Mouse (Mus musculus) midbrain, embryonic 16.5 days (tissue): ENCODE measurements around the gene Ifnl3. TPM values are rescaled to one million over a fixed set of nuclear protein-coding genes. Genes with fewer than 3 reads are reported as not detected.

Source experiments
- ATAC-seq: fragments of 200-750 bp; cut with Nextera tagmentation; 2 replicates; pipeline ENCODE4 v1.8.0; 2017; ENCODE audit warnings: moderate TSS enrichment
- H3K27ac ChIP-seq: fragments of 300-500 bp; sonication (generic); 2 replicates; pipeline ENCODE4 v1.5.1; 2014; ENCODE audit warnings: mild to moderate bottlenecking, low read length, mixed read lengths
- H3K27me3 ChIP-seq: fragments of 300-500 bp; sonication (generic); 2 replicates; pipeline ENCODE4 v1.6.1; 2014; ENCODE audit warnings: low read depth, low read length, mixed read lengths; ENCODE audit not compliant: control insufficient read depth, insufficient read depth
- H3K36me3 ChIP-seq: fragments of 300-500 bp; sonication (generic); 2 replicates; pipeline ENCODE4 v1.6.1; 2014; ENCODE audit warnings: mild to moderate bottlenecking, low read length, moderate library complexity, mixed read lengths; ENCODE audit not compliant: control insufficient read depth, insufficient read depth
- H3K4me1 ChIP-seq: fragments of 300-500 bp; sonication (generic); 2 replicates; pipeline ENCODE4 v1.6.1; 2014; ENCODE audit warnings: mild to moderate bottlenecking, low read length, mixed read lengths; ENCODE audit not compliant: control insufficient read depth, insufficient read depth
- H3K4me2 ChIP-seq: fragments of 300-500 bp; sonication (generic); 2 replicates; pipeline ENCODE4 v1.6.1; 2014; ENCODE audit warnings: mild to moderate bottlenecking, low read length, mixed read lengths
- H3K4me3 ChIP-seq: fragments of 300-500 bp; sonication (generic); 2 replicates; pipeline ENCODE4 v1.5.1; 2014; ENCODE audit warnings: low read depth, mild to moderate bottlenecking, low read length, moderate library complexity, mixed read lengths
- H3K9ac ChIP-seq: fragments of 300-500 bp; sonication (generic); 2 replicates; pipeline ENCODE4 v1.6.1; 2014; ENCODE audit warnings: low read depth, low read length, mixed read lengths
- H3K9me3 ChIP-seq: fragments of 300-500 bp; sonication (generic); replicated peaks from 2 replicates; pipeline ENCODE4 v1.6.1; 2014; ENCODE audit warnings: mild to moderate bottlenecking, low read length, mixed read lengths; ENCODE audit not compliant: control insufficient read depth, poor library complexity, severe bottlenecking
- WGBS: fragments of 180-500 bp; shearing (Covaris S2); extraction: QIAGEN DNeasy Blood & Tissue Kit; methylation state at CpG from one replicate; pipeline ENCODE4 v1.1.7; 2014; 5-methylcytosine and 5-hydroxymethylcytosine counted together
- polyA plus RNA-seq: library from polyadenylated mRNA; unstranded; fragments of >200 nt; fragmentation: Nextera tagmentation; extraction: Ambion mirVana; gene quantifications from 2 replicates; pipeline ENCODE4 v1.2.1, GENCODE M21; 2015

Gene Ifnl3
- polyA plus RNA-seq, 1 experiment from 2014 or later = not detected

DNA sequence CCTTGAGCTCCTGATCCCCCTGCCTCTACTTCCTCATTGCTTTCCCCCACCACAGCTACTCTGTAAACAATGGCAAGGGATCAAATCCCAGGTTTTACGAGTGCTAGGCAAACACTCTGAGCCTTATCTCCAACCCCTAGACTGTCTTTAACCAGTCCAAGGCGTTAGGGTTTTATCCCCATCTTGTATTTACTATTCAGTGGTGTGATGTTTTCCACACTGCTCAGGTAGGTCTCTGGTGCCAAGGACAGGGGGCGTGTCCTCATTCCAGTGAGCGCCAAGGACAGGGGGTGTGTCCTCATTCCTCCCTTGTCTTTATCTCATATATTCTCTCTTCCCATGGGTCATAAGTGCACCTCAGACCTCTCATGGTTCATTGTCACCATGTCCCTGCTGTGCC is 17.9 kb downstream of the Ifnl3 start, which contains the start of gene Sycn:
Gene Sycn, plus strand, starts transcription at position 360 of the 400 bp plus-strand sequence.
- H3K36me3 ChIP-seq = no peaks in the 10 kb centered on the region

GRCm38 (mm10) chr7:28544051-28544601 is 21.5 kb downstream of the Ifnl3 start:
- WGBS = 3% methylated on average over 23 of the region's 27 CpGs
- H3K9ac ChIP-seq = peak overlapping the region; percentile 43
- peak overlapping the region; percentile 54 for H3K4me2 ChIP-seq
- H3K36me3 ChIP-seq = no peaks in the 10 kb centered on the region
- no peak overlapping the region for H3K27ac ChIP-seq
- H3K4me1 ChIP-seq = peaks cover 15% of the 10 kb centered on the region; the same call in 1 of the 2 replicates
- peaks cover 24% of the 10 kb centered on the region for H3K27me3 ChIP-seq
- peak; percentile 56 for ATAC-seq
- no peaks in the 10 kb centered on the region for H3K9me3 ChIP-seq
- peak overlapping the region; percentile 30 for H3K4me3 ChIP-seq

More for the DNA sequence above, 17.9 kb downstream of the Ifnl3 start, which contains the start of gene Sycn:
- Histone ChIP-seq H3K4me3 (no peak within 1 kb of the TSS), H3K4me1 (peaks cover 2% of the 10 kb centered on the region; the same call in 1 of the 2 replicates), H3K27ac (no peak within 1 kb of the TSS), H3K9me3 (no peaks in the 10 kb centered on the region), H3K27me3 (peaks cover 8% of the 10 kb centered on the region), H3K9ac (no peak within 1 kb of the TSS), H3K4me2 (no peak within 1 kb of the TSS)
- WGBS = 78% methylated on average over 4 of the region's 4 CpGs
- ATAC-seq = no peak

DNA sequence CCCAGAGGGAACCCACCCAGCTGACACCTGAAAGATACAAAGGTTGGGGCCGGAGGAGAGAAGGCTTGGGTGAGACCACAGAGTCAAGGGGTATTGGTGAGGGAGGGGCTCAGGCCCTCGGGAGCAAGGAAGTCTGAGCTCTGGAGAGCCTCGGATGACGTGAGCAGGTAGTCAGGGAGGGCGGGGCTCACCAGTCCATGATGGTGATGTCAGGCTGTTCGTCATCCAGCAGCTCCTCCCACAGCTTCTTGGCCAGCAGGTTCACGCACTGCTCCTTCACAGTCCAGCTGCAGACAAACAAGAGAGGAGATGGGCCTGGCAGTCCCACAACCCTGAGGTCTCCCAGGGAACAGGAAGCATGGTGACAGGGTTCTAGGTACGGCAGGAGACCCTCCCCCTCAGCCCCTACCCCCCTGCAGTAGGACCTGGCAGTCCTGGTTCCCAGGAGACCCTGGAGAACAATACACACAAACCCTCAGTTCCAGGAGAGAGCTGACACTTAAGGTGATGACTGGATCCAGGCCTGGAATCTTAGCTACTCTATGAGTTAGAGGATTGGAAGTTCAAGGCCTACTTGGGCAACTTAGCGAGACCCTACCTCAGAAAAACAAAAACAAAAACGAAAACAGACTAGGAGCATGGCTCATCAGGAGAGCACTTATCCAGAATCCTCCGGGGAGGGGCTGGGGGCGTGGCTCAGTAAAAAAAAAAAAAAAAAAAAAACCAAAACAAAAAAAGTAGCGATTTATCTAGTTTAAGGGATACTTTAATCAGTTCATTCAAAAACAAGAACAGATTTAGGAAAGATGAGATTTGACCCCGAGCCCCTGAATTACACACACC is 22.6 kb downstream of the Ifnl3 start:
- Histone ChIP-seq H3K9me3 (no peaks in the 10 kb centered on the region), H3K36me3 (no peaks in the 10 kb centered on the region), H3K27me3 (peaks cover 24% of the 10 kb centered on the region), H3K4me3 (no peak overlapping the region), H3K4me1 (peaks cover 15% of the 10 kb centered on the region; the same call in 1 of the 2 replicates), H3K9ac (no peak overlapping the region), H3K27ac (no peak overlapping the region), H3K4me2 (no peak overlapping the region)
- 26% methylated on average over 14 of the region's 14 CpGs for WGBS
- peak; percentile 52; the same call in 1 of the 2 replicates for ATAC-seq

- Histone ChIP-seq H3K9me3 (no peaks in the 10 kb centered on the region), H3K27ac (no peak overlapping the region), H3K9ac (no peak overlapping the region), H3K27me3 (peaks cover 24% of the 10 kb centered on the region), H3K4me3 (no peak overlapping the region), H3K4me1 (peaks cover 15% of the 10 kb centered on the region; the same call in 1 of the 2 replicates), H3K4me2 (no peak overlapping the region), H3K36me3 (no peaks in the 10 kb centered on the region)
- ATAC-seq = no peak
- WGBS = 40% methylated on average over 7 of the region's 7 CpGs
Measured at GRCm38 (mm10) chr7:28545891-28546210, 23.2 kb downstream of the Ifnl3 start.

- Histone ChIP-seq H3K27ac (no peak overlapping the region), H3K4me2 (peak overlapping the region; percentile 73), H3K27me3 (peaks cover 24% of the 10 kb centered on the region), H3K4me3 (peak overlapping the region; percentile 37), H3K9ac (peak overlapping the region; percentile 60; the same call in 1 of the 2 replicates), H3K36me3 (no peaks in the 10 kb centered on the region), H3K9me3 (no peaks in the 10 kb centered on the region), H3K4me1 (peaks cover 15% of the 10 kb centered on the region; the same call in 1 of the 2 replicates)
- no peak for ATAC-seq
- WGBS = 0% methylated on average over 22 of the region's 22 CpGs
Measured at GRCm38 (mm10) chr7:28546649-28547048, 24.0 kb downstream of the Ifnl3 start.

GRCm38 (mm10) chr7:28547154-28547553 is 24.5 kb downstream of the Ifnl3 start, which contains the start of gene Nccrp1:
Gene Nccrp1 (minus strand): TSS chr7:28547254.
- Histone ChIP-seq H3K9ac (peak within 1 kb of the TSS; percentile 60; the same call in 1 of the 2 replicates), H3K27me3 (peaks cover 24% of the 10 kb centered on the region), H3K4me3 (peak within 1 kb of the TSS; percentile 37), H3K9me3 (no peaks in the 10 kb centered on the region), H3K27ac (no peak within 1 kb of the TSS), H3K36me3 (no peaks in the 10 kb centered on the region), H3K4me1 (peaks cover 15% of the 10 kb centered on the region; the same call in 1 of the 2 replicates), H3K4me2 (peak within 1 kb of the TSS; percentile 73)
- ATAC-seq = no peak
- WGBS = 1% methylated on average over 5 of the region's 5 CpGs

GRCm38 (mm10) chr7:28547628-28548027 is 25.0 kb downstream of the Ifnl3 start:
- 76% methylated on average over 6 of the region's 7 CpGs for WGBS
- no peak overlapping the region for H3K4me2 ChIP-seq
- H3K4me1 ChIP-seq = peaks cover 15% of the 10 kb centered on the region; the same call in 1 of the 2 replicates
- H3K27me3 ChIP-seq = peaks cover 24% of the 10 kb centered on the region
- no peak overlapping the region for H3K4me3 ChIP-seq
- H3K27ac ChIP-seq = no peak overlapping the region
- ATAC-seq = no peak
- H3K36me3 ChIP-seq = no peaks in the 10 kb centered on the region
- no peaks in the 10 kb centered on the region for H3K9me3 ChIP-seq
- H3K9ac ChIP-seq = no peak overlapping the region

DNA sequence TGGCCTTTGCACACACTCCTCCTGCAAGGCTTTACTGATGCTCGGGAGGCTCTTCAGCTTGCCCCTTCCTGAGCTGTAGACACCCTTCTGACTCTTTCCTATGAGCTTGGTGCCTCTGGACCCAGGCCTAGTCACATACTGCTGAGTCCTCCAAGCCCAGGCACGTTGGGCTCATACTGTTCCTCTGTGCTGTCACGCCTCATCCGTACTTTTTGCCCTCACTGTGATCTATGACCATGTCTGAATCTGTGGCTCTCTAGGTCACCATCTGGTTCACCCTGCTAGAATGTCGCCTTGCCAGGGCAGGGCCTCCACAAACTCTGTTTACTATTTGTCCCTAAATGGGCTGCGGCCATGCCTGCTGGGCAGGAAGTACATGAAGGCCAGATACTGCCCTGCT is 30.4 kb downstream of the Ifnl3 start:
- no peak for ATAC-seq
- 93% methylated on average over 6 of the region's 6 CpGs for WGBS

More for the DNA sequence above, 30.4 kb downstream of the Ifnl3 start:
- H3K36me3 ChIP-seq = no peaks in the 10 kb centered on the region
- H3K9ac ChIP-seq = no peak overlapping the region
- no peaks in the 10 kb centered on the region for H3K9me3 ChIP-seq
- H3K4me2 ChIP-seq = no peak overlapping the region
- no peaks in the 10 kb centered on the region for H3K4me1 ChIP-seq
- H3K27ac ChIP-seq = no peak overlapping the region
- no peak overlapping the region for H3K4me3 ChIP-seq
- no peaks in the 10 kb centered on the region for H3K27me3 ChIP-seq
